Mouse (Mus musculus): ENCODE results near the gene Slc1a2. TPM values are rescaled to one million over a fixed set of nuclear protein-coding genes. Genes with fewer than 3 reads are reported as not detected.

Gene Slc1a2
- polyA plus RNA-seq, 1 experiment from 2014 or later, result 18.3 TPM

- no peak overlapping the region for H3K27ac ChIP-seq (ENCODE audit: low read depth, low read length)
- H3K9ac ChIP-seq (ENCODE audit: low read depth, low read length), result no peak overlapping the region
- H3K4me1 ChIP-seq (ENCODE audit: control insufficient read depth, insufficient read depth, low read depth, low read length), result no peaks in the 10 kb centered on the region
- ATAC-seq, result no peak
- H3K4me2 ChIP-seq (ENCODE audit: low read length), result no peak overlapping the region
- no peaks in the 10 kb centered on the region for H3K9me3 ChIP-seq (ENCODE audit: control insufficient read depth, low read length)
- H3K4me3 ChIP-seq (ENCODE audit: low read length), result no peak overlapping the region
- no peaks in the 10 kb centered on the region for H3K36me3 ChIP-seq (ENCODE audit: control insufficient read depth, insufficient read depth, low read length)
- H3K27me3 ChIP-seq (replicated peaks; ENCODE audit: control insufficient read depth, insufficient read depth, low read length), result no peaks in the 10 kb centered on the region
These were observed 37.1 kb downstream of the Slc1a2 start for GRCm38 (mm10) chr2:102695541-102695940.

- WGBS, result 73% methylated on average over 2 of the region's 2 CpGs
- no peak overlapping the region for H3K9ac ChIP-seq (ENCODE audit: low read depth, low read length)
- H3K4me2 ChIP-seq (ENCODE audit: low read length), result no peak overlapping the region
- no peak overlapping the region for H3K27ac ChIP-seq (ENCODE audit: low read depth, low read length)
- no peak for ATAC-seq
- no peaks in the 10 kb centered on the region for H3K4me1 ChIP-seq (ENCODE audit: control insufficient read depth, insufficient read depth, low read depth, low read length)
- H3K9me3 ChIP-seq (ENCODE audit: control insufficient read depth, low read length), result no peaks in the 10 kb centered on the region
- H3K4me3 ChIP-seq (ENCODE audit: low read length), result no peak overlapping the region
- H3K36me3 ChIP-seq (ENCODE audit: control insufficient read depth, insufficient read depth, low read length), result no peaks in the 10 kb centered on the region
- H3K27me3 ChIP-seq (replicated peaks; ENCODE audit: control insufficient read depth, insufficient read depth, low read length), result no peaks in the 10 kb centered on the region
These were observed 39.3 kb downstream of the Slc1a2 start for GRCm38 (mm10) chr2:102697732-102698131.

- H3K9me3 ChIP-seq (ENCODE audit: control insufficient read depth, low read length), result no peaks in the 10 kb centered on the region
- H3K36me3 ChIP-seq (ENCODE audit: control insufficient read depth, insufficient read depth, low read length), result no peaks in the 10 kb centered on the region
- no peak overlapping the region for H3K4me2 ChIP-seq (ENCODE audit: low read length)
- H3K4me3 ChIP-seq (ENCODE audit: low read length), result no peak overlapping the region
- H3K4me1 ChIP-seq (ENCODE audit: control insufficient read depth, insufficient read depth, low read depth, low read length), result no peaks in the 10 kb centered on the region
- H3K9ac ChIP-seq (ENCODE audit: low read depth, low read length), result no peak overlapping the region
- ATAC-seq, result no peak
- 94% methylated on average over 7 of the region's 7 CpGs for WGBS
- no peaks in the 10 kb centered on the region for H3K27me3 ChIP-seq (replicated peaks; ENCODE audit: control insufficient read depth, insufficient read depth, low read length)
- no peak overlapping the region for H3K27ac ChIP-seq (ENCODE audit: low read depth, low read length)
These were observed 41.5 kb downstream of the Slc1a2 start for GRCm38 (mm10) chr2:102699921-102700320.

- no peak for ATAC-seq
These were observed 42.2 kb downstream of the Slc1a2 start for GRCm38 (mm10) chr2:102700695-102701094.

GRCm38 (mm10) chr2:102701382-102701781 lies 42.9 kb downstream of the Slc1a2 start:
- WGBS, result 91% methylated on average over 3 of the region's 3 CpGs
- Histone ChIP-seq H3K9ac (ENCODE audit: low read depth, low read length) (no peak overlapping the region), H3K4me2 (ENCODE audit: low read length) (no peak overlapping the region), H3K27me3 (replicated peaks; ENCODE audit: control insufficient read depth, insufficient read depth, low read length) (no peaks in the 10 kb centered on the region), H3K36me3 (ENCODE audit: control insufficient read depth, insufficient read depth, low read length) (no peaks in the 10 kb centered on the region), H3K9me3 (ENCODE audit: control insufficient read depth, low read length) (no peaks in the 10 kb centered on the region), H3K27ac (ENCODE audit: low read depth, low read length) (no peak overlapping the region), H3K4me1 (ENCODE audit: control insufficient read depth, insufficient read depth, low read depth, low read length) (no peaks in the 10 kb centered on the region), H3K4me3 (ENCODE audit: low read length) (no peak overlapping the region)
- no peak for ATAC-seq

More at GRCm38 (mm10) chr2:102700695-102701094, 42.2 kb downstream of the Slc1a2 start:
- no peaks in the 10 kb centered on the region for H3K27me3 ChIP-seq (replicated peaks; ENCODE audit: control insufficient read depth, insufficient read depth, low read length)
- no peaks in the 10 kb centered on the region for H3K9me3 ChIP-seq (ENCODE audit: control insufficient read depth, low read length)
- WGBS, result 96% methylated on average over 2 of the region's 2 CpGs
- no peaks in the 10 kb centered on the region for H3K36me3 ChIP-seq (ENCODE audit: control insufficient read depth, insufficient read depth, low read length)
- no peak overlapping the region for H3K27ac ChIP-seq (ENCODE audit: low read depth, low read length)
- no peak overlapping the region for H3K4me2 ChIP-seq (ENCODE audit: low read length)
- H3K9ac ChIP-seq (ENCODE audit: low read depth, low read length), result no peak overlapping the region
- no peak overlapping the region for H3K4me3 ChIP-seq (ENCODE audit: low read length)
- no peaks in the 10 kb centered on the region for H3K4me1 ChIP-seq (ENCODE audit: control insufficient read depth, insufficient read depth, low read depth, low read length)

- H3K4me1 ChIP-seq (ENCODE audit: control insufficient read depth, insufficient read depth, low read depth, low read length), result no peaks in the 10 kb centered on the region
- 82% methylated on average over 3 of the region's 3 CpGs for WGBS
- H3K27me3 ChIP-seq (replicated peaks; ENCODE audit: control insufficient read depth, insufficient read depth, low read length), result no peaks in the 10 kb centered on the region
- H3K4me2 ChIP-seq (ENCODE audit: low read length), result no peak overlapping the region
- no peak overlapping the region for H3K4me3 ChIP-seq (ENCODE audit: low read length)
- no peak overlapping the region for H3K27ac ChIP-seq (ENCODE audit: low read depth, low read length)
- no peaks in the 10 kb centered on the region for H3K36me3 ChIP-seq (ENCODE audit: control insufficient read depth, insufficient read depth, low read length)
- no peaks in the 10 kb centered on the region for H3K9me3 ChIP-seq (ENCODE audit: control insufficient read depth, low read length)
- H3K9ac ChIP-seq (ENCODE audit: low read depth, low read length), result no peak overlapping the region
- peak; percentile 17; the same call in 1 of the 2 replicates for ATAC-seq
These were observed 45.1 kb downstream of the Slc1a2 start for GRCm38 (mm10) chr2:102703556-102703955.

GRCm38 (mm10) chr2:102704781-102705180 lies 46.3 kb downstream of the Slc1a2 start:
- no peaks in the 10 kb centered on the region for H3K4me1 ChIP-seq (ENCODE audit: control insufficient read depth, insufficient read depth, low read depth, low read length)
- H3K27me3 ChIP-seq (replicated peaks; ENCODE audit: control insufficient read depth, insufficient read depth, low read length), result no peaks in the 10 kb centered on the region
- H3K9ac ChIP-seq (ENCODE audit: low read depth, low read length), result no peak overlapping the region
- no peak for ATAC-seq
- H3K9me3 ChIP-seq (ENCODE audit: control insufficient read depth, low read length), result no peaks in the 10 kb centered on the region
- no peaks in the 10 kb centered on the region for H3K36me3 ChIP-seq (ENCODE audit: control insufficient read depth, insufficient read depth, low read length)
- H3K4me3 ChIP-seq (ENCODE audit: low read length), result no peak overlapping the region
- H3K27ac ChIP-seq (ENCODE audit: low read depth, low read length), result no peak overlapping the region
- H3K4me2 ChIP-seq (ENCODE audit: low read length), result no peak overlapping the region
- 76% methylated on average over 1 of the region's 1 CpGs for WGBS

- no peaks in the 10 kb centered on the region for H3K27me3 ChIP-seq (replicated peaks; ENCODE audit: control insufficient read depth, insufficient read depth, low read length)
- no peak overlapping the region for H3K4me2 ChIP-seq (ENCODE audit: low read length)
- no peak overlapping the region for H3K4me3 ChIP-seq (ENCODE audit: low read length)
- H3K4me1 ChIP-seq (ENCODE audit: control insufficient read depth, insufficient read depth, low read depth, low read length), result no peaks in the 10 kb centered on the region
- H3K9ac ChIP-seq (ENCODE audit: low read depth, low read length), result no peak overlapping the region
- no peaks in the 10 kb centered on the region for H3K36me3 ChIP-seq (ENCODE audit: control insufficient read depth, insufficient read depth, low read length)
- 84% methylated on average over 5 of the region's 5 CpGs for WGBS
- no peaks in the 10 kb centered on the region for H3K9me3 ChIP-seq (ENCODE audit: control insufficient read depth, low read length)
- H3K27ac ChIP-seq (ENCODE audit: low read depth, low read length), result no peak overlapping the region
- ATAC-seq, result no peak
These were observed 53.1 kb downstream of the Slc1a2 start for GRCm38 (mm10) chr2:102711511-102711910.

GRCm38 (mm10) chr2:102712049-102712448 lies 53.6 kb downstream of the Slc1a2 start:
- Histone ChIP-seq H3K4me3 (ENCODE audit: low read length) (no peak overlapping the region), H3K9me3 (ENCODE audit: control insufficient read depth, low read length) (no peaks in the 10 kb centered on the region), H3K4me1 (ENCODE audit: control insufficient read depth, insufficient read depth, low read depth, low read length) (no peaks in the 10 kb centered on the region), H3K4me2 (ENCODE audit: low read length) (no peak overlapping the region), H3K36me3 (ENCODE audit: control insufficient read depth, insufficient read depth, low read length) (no peaks in the 10 kb centered on the region), H3K27me3 (replicated peaks; ENCODE audit: control insufficient read depth, insufficient read depth, low read length) (no peaks in the 10 kb centered on the region), H3K27ac (ENCODE audit: low read depth, low read length) (no peak overlapping the region), H3K9ac (ENCODE audit: low read depth, low read length) (no peak overlapping the region)
- ATAC-seq, result no peak
- 85% methylated on average over 4 of the region's 4 CpGs for WGBS
